Mouse (Mus musculus): ENCODE data around the gene Agap1.

DNA sequence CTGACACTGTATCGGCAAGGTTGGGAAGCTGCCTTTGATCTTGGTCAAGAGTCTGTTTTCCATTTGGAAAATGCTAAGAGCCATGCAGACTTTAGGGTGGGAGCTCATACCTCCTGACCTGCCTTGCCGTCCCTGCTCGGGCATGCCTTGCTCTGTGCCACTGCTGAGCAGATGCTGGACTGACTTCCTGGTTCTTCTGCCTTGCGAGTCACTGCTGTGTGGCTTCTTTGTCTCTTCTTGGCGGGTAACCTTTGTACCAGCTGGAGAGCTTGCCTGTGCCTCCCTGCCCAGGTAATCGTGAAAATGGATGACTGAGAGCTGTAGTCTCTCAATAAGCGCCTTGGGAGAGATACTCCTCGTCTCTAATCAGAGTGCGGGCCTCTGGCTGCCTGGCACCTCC, 20.2 kb downstream of the Agap1 start:
- TF ChIP-seq CTCF (IDR thresholded peaks at IDR 0.05; ENCODE audit: borderline replicate concordance, extremely low read depth, insufficient read depth, insufficient read length), result no peak
- TF ChIP-seq POLR2A (IDR thresholded peaks at IDR 0.05; ENCODE audit: borderline replicate concordance, extremely low read depth, insufficient read depth, insufficient read length, poor library complexity, severe bottlenecking), result no peak

Data from brain, embryonic 14.5 days (tissue).